Mouse (Mus musculus): ENCODE results near the gene Gm10553. TPM values are rescaled to one million over a fixed set of nuclear protein-coding genes. Genes with fewer than 3 reads are reported as not detected.
"Not testable (repeated sequence)": the region's sequence is repeated elsewhere in the genome, so short reads cannot be mapped to it uniquely, and the experiment has no call there.

Gene Gm10553
- polyA plus RNA-seq, 1 experiment from 2014 or later, result not detected

- not testable (repeated sequence) for H3K27ac ChIP-seq (replicated peaks); H3K4me1 ChIP-seq; DNase-seq (ENCODE audit: low spot score); H3K4me3 ChIP-seq; H3K27me3 ChIP-seq (replicated peaks; ENCODE audit: low read depth, poor library complexity, severe bottlenecking); H3K36me3 ChIP-seq (replicated peaks)
- WGBS, result 73% methylated on average over 10 of the region's 10 CpGs
- peaks cover 15% of the 10 kb centered on the region for H3K9me3 ChIP-seq
Observed at GRCm38 (mm10) chr1:85111572-85111971, 11.6 kb downstream of the Gm10553 start.

- not testable (repeated sequence) for H3K4me1 ChIP-seq; H3K4me3 ChIP-seq; H3K36me3 ChIP-seq (replicated peaks); H3K27me3 ChIP-seq (replicated peaks; ENCODE audit: low read depth, poor library complexity, severe bottlenecking); DNase-seq (ENCODE audit: low spot score); H3K27ac ChIP-seq (replicated peaks)
- H3K9me3 ChIP-seq, result peaks cover 17% of the 10 kb centered on the region
- 88% methylated on average over 7 of the region's 7 CpGs for WGBS
Observed at GRCm38 (mm10) chr1:85112266-85112665, 12.3 kb downstream of the Gm10553 start.

- H3K4me3 ChIP-seq; H3K36me3 ChIP-seq (replicated peaks); H3K27me3 ChIP-seq (replicated peaks; ENCODE audit: low read depth, poor library complexity, severe bottlenecking); DNase-seq (ENCODE audit: low spot score); H3K27ac ChIP-seq (replicated peaks); H3K4me1 ChIP-seq: not testable (repeated sequence)
- 69% methylated on average over 2 of the region's 5 CpGs for WGBS
- peaks cover 20% of the 10 kb centered on the region for H3K9me3 ChIP-seq
Observed at GRCm38 (mm10) chr1:85112889-85113288, 12.9 kb downstream of the Gm10553 start.

DNA sequence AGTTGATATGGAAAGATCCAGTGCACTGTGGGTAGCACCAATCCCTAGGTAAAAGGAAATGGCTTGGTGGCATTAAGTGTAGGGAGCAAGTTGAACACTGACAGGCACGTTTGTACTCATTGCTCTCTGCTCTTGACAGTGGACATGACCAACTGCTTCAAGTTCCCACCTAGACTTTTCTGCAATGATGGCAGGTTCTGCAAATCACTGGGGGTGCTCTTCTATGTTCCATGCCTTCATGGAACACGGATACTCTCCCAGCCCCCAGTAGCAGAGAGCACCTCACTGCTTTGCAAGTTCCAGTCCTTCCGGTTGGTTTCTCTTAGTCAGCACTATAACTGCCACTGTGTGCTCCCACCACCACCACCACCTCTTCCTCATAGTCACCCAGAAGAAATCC, 14.1 kb downstream of the Gm10553 start:
- not testable (repeated sequence) for DNase-seq (ENCODE audit: low spot score); H3K27me3 ChIP-seq (replicated peaks; ENCODE audit: low read depth, poor library complexity, severe bottlenecking); H3K36me3 ChIP-seq (replicated peaks); H3K4me3 ChIP-seq; H3K4me1 ChIP-seq; H3K27ac ChIP-seq (replicated peaks)
- H3K9me3 ChIP-seq, result peaks cover 20% of the 10 kb centered on the region
- 82% methylated on average over 3 of the region's 3 CpGs for WGBS

DNA sequence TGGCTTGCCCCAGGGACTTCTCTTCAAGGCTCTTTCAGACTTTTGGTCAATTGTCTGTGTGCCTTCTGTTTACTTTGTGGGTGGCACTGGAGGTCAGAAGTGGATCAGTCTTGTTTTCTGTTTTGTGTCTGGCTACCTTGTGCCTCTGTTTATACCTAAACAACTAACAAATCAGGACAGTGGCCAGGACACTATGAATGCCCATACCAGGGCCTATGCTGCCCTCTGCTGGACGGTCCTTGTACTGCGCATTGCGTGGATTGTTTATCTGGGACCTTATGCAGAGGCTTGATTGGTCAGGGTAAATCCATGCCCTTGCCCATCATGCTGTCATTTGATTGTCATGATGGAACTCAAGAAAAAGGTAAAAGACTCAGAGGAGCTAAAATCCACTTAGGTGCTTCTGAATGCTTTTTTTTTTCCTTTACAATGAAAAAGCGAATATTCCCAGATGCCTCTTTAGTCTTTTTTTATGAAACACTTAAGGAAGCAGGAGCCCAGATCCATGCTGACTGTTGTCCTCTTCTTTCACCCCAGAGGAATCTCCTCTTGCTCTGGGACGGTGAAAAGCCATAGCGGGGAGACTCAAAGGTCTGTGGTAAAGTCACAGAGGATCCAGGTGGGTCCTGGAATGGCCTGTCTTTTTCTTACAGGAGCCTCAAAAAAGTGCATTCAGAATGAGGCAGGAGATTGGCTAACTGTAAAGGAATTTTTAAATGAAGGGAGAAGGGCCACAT, 14.9 kb downstream of the Gm10553 start:
- H3K27ac ChIP-seq (replicated peaks); H3K4me1 ChIP-seq; DNase-seq (ENCODE audit: low spot score); H3K36me3 ChIP-seq (replicated peaks); H3K4me3 ChIP-seq; H3K27me3 ChIP-seq (replicated peaks; ENCODE audit: low read depth, poor library complexity, severe bottlenecking): not testable (repeated sequence)
- WGBS, result 53% methylated on average over 6 of the region's 6 CpGs
- H3K9me3 ChIP-seq, result peaks cover 20% of the 10 kb centered on the region

DNA sequence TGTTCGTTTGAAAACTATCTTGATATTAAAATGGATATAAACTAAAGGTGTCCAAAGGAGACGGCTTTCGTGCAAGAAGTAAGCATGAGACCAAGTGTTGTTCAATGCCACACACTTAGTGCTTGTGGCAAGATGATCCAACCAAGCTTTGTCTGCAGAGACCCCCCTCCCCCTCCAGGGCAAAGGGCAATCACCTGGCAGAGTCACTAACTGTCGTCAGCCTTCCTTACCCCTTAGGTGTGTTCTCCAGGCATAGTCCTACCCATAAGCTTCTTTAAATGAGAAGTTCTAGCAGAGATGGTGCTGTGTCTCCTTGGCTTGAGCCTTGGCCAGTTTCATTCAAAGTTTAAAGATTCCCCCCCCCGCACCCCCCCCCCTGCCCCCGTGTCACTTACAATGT, 17.6 kb downstream of the Gm10553 start:
- 63% methylated on average over 4 of the region's 6 CpGs for WGBS
- H3K9me3 ChIP-seq, result peaks cover 15% of the 10 kb centered on the region; the same call in 1 of the 2 replicates
- not testable (repeated sequence) for DNase-seq (ENCODE audit: low spot score); H3K27me3 ChIP-seq (replicated peaks; ENCODE audit: low read depth, poor library complexity, severe bottlenecking); H3K27ac ChIP-seq (replicated peaks); H3K4me3 ChIP-seq; H3K36me3 ChIP-seq (replicated peaks); H3K4me1 ChIP-seq

GRCm38 (mm10) chr1:85118341-85118740, 18.4 kb downstream of the Gm10553 start:
- H3K4me3 ChIP-seq; H3K27me3 ChIP-seq (replicated peaks; ENCODE audit: low read depth, poor library complexity, severe bottlenecking); H3K36me3 ChIP-seq (replicated peaks); H3K27ac ChIP-seq (replicated peaks); H3K4me1 ChIP-seq; DNase-seq (ENCODE audit: low spot score): not testable (repeated sequence)
- H3K9me3 ChIP-seq, result peaks cover 12% of the 10 kb centered on the region; the same call in 1 of the 2 replicates
- 81% methylated on average over 6 of the region's 6 CpGs for WGBS

GRCm38 (mm10) chr1:85121841-85122240, 21.9 kb downstream of the Gm10553 start:
- not testable (repeated sequence) for DNase-seq (ENCODE audit: low spot score); H3K27me3 ChIP-seq (replicated peaks; ENCODE audit: low read depth, poor library complexity, severe bottlenecking); H3K9me3 ChIP-seq; H3K27ac ChIP-seq (replicated peaks); H3K4me1 ChIP-seq; H3K4me3 ChIP-seq; H3K36me3 ChIP-seq (replicated peaks)
- WGBS, result 90% methylated on average over 4 of the region's 4 CpGs

DNA sequence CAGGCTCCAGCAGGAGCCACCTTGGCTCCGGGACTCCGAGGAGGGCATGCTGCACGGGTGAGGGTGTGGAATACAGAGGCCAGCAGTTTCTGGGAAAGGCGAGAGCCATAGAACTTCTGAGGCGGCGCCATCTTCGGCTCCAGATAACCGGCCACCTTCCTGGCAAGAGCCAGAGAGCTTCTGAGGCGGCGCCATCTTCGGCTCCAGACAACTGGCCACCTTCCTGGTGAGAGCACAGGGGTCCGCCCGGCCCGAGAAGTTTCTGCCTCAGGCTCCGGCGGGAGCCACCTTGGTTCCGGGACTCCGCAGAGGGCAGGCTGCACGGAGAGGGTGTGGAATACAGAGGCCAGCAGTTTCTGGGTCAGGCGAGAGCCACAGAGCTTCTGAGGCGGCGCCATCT, 33.7 kb downstream of the Gm10553 start:
- not testable (repeated sequence) for H3K4me1 ChIP-seq; DNase-seq (ENCODE audit: low spot score); H3K27ac ChIP-seq (replicated peaks); H3K27me3 ChIP-seq (replicated peaks; ENCODE audit: low read depth, poor library complexity, severe bottlenecking); H3K4me3 ChIP-seq; H3K9me3 ChIP-seq; H3K36me3 ChIP-seq (replicated peaks)
- 92% methylated on average over 22 of the region's 22 CpGs for WGBS

Other genes with a start within 250 kb of the Gm10553 start
- 0.20 and 0.50 TPM in 2 replicates for gene Slc16a14, start 165.0 kb upstream of the Gm10553 start, polyA plus RNA-seq (2016; fragmentation: Nextera tagmentation; extraction: Ambion mirVana)
- not detected in 2 replicates for gene A530032D15Rik, start 9.7 kb downstream of the Gm10553 start, polyA plus RNA-seq (2016; fragmentation: Nextera tagmentation; extraction: Ambion mirVana)
- gene C130026I21Rik, start 170.4 kb downstream of the Gm10553 start, polyA plus RNA-seq (2016; fragmentation: Nextera tagmentation; extraction: Ambion mirVana), result not detected in 2 replicates

Data from embryonic facial prominence, embryonic 10.5 days (tissue).